Mouse (Mus musculus): ENCODE data around the gene Psap. TPM values are rescaled to one million over a fixed set of nuclear protein-coding genes. Genes with fewer than 3 reads are reported as not detected.

The Psap gene
- polyA plus RNA-seq, 1 experiment from 2014 or later, result 41.0 TPM

DNA sequence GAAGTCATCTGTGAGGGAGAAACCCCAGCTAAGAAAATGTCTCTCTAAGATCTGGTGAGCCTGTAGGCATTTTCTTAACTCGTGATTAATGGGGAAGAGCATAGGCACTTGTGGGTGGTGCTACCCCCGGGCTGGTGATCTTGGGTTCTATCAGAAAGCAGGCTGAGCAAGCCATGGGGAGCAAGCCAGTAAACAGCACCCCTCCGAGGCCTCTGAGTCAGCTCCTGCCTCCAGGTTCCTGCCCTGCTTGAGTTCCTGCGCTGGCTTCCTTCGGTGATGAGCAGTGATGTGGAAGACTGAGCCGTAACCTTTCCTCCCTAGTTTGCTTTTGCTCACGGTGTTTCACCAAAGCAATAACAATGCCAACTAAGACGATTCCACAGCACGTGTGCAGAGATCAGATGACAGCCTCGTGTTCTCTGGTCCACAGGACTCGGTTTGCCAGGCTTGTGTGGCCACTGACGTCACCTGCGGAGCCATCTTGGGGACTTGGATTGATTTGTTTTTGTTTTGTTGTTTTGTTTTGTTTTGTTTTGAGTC, 26.9 kb upstream of the Psap start:
- Histone ChIP-seq H3K27ac (no peak overlapping the region), H3K36me3 (no peaks in the 10 kb centered on the region), H3K27me3 (ENCODE audit: low read depth, poor library complexity, severe bottlenecking) (no peaks in the 10 kb centered on the region), H3K4me3 (no peak overlapping the region), H3K9me3 (replicated peaks) (no peaks in the 10 kb centered on the region), H3K4me1 (no peaks in the 10 kb centered on the region)
- WGBS, result 88% methylated on average over 13 of the region's 13 CpGs
- DNase-seq (ENCODE audit: low spot score), result no peak

GRCm38 (mm10) chr10:60252187-60252586, 25.2 kb upstream of the Psap start:
- WGBS, result 79% methylated on average over 4 of the region's 4 CpGs
- DNase-seq (ENCODE audit: low spot score), result no peak
- no peaks in the 10 kb centered on the region for H3K36me3 ChIP-seq

GRCm38 (mm10) chr10:60252606-60253005, 24.8 kb upstream of the Psap start:
- no peak for DNase-seq (ENCODE audit: low spot score)
- Histone ChIP-seq H3K9me3 (replicated peaks) (no peaks in the 10 kb centered on the region), H3K4me1 (no peaks in the 10 kb centered on the region; the same call in 1 of the 2 replicates), H3K27ac (no peak overlapping the region), H3K4me3 (no peak overlapping the region), H3K27me3 (ENCODE audit: low read depth, poor library complexity, severe bottlenecking) (no peaks in the 10 kb centered on the region), H3K36me3 (no peaks in the 10 kb centered on the region)
- WGBS, result 80% methylated on average over 4 of the region's 4 CpGs

More at GRCm38 (mm10) chr10:60252187-60252586, 25.2 kb upstream of the Psap start:
- no peaks in the 10 kb centered on the region; the same call in 1 of the 2 replicates for H3K4me1 ChIP-seq
- H3K27me3 ChIP-seq (ENCODE audit: low read depth, poor library complexity, severe bottlenecking), result no peaks in the 10 kb centered on the region
- H3K9me3 ChIP-seq (replicated peaks), result no peaks in the 10 kb centered on the region
- H3K4me3 ChIP-seq, result no peak overlapping the region
- no peak overlapping the region for H3K27ac ChIP-seq

GRCm38 (mm10) chr10:60256088-60256487, 21.3 kb upstream of the Psap start:
- Histone ChIP-seq H3K9me3 (replicated peaks) (no peaks in the 10 kb centered on the region; the same call in 1 of the 2 replicates), H3K4me3 (no peak overlapping the region), H3K4me1 (no peaks in the 10 kb centered on the region; the same call in 1 of the 2 replicates), H3K27ac (no peak overlapping the region), H3K27me3 (ENCODE audit: low read depth, poor library complexity, severe bottlenecking) (no peaks in the 10 kb centered on the region), H3K36me3 (no peaks in the 10 kb centered on the region)
- 86% methylated on average over 6 of the region's 6 CpGs for WGBS
- no peak for DNase-seq (ENCODE audit: low spot score)

- no peaks in the 10 kb centered on the region; the same call in 1 of the 2 replicates for H3K9me3 ChIP-seq (replicated peaks)
- no peak for DNase-seq (ENCODE audit: low spot score)
- 61% methylated on average over 16 of the region's 16 CpGs for WGBS
- H3K27ac ChIP-seq, result no peak overlapping the region
- H3K36me3 ChIP-seq, result no peaks in the 10 kb centered on the region
- no peaks in the 10 kb centered on the region for H3K27me3 ChIP-seq (ENCODE audit: low read depth, poor library complexity, severe bottlenecking)
- peaks cover 1% of the 10 kb centered on the region; the same call in 1 of the 2 replicates for H3K4me1 ChIP-seq
- H3K4me3 ChIP-seq, result no peak overlapping the region
These were observed 20.1 kb upstream of the Psap start for GRCm38 (mm10) chr10:60257261-60257825.

DNA sequence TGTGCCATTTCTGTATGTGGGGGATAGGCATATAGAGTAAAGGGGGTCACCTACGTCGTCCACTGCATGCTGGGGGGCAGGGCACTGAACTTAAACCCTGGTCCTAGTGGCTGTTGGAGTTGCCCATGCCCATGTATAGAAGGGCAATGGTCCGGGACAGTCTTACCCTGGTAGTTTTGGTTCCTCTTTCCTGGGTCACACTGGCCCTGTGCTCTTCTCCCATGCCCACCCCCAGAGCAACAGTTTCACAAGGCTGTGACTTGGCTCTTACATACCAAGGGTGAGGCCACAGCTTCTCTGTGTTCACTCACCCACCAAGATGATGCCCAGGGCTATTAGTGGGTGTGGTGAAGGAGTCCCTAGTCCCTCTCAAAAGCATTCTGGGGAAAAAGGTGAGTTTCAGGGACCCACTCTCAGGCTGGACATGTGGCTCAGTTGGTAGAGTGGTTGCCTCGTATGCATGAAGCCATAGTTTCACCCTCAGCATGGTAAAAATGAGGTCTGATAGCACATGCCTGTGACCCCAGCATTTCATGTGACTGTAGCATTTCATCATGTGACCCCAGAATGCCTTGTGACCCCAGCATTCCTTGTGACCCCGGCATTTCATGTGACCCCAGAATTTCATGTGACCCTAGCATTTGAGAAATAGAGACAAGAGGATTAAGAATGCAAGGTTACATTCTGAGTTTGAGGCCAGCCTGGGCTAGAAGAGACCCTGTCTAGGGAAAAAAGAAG, 16.7 kb upstream of the Psap start:
- Histone ChIP-seq H3K9me3 (replicated peaks) (no peaks in the 10 kb centered on the region; the same call in 1 of the 2 replicates), H3K27ac (no peak overlapping the region), H3K4me3 (no peak overlapping the region), H3K27me3 (ENCODE audit: low read depth, poor library complexity, severe bottlenecking) (no peaks in the 10 kb centered on the region), H3K36me3 (no peaks in the 10 kb centered on the region), H3K4me1 (peaks cover 2% of the 10 kb centered on the region; the same call in 1 of the 2 replicates)
- 89% methylated on average over 5 of the region's 5 CpGs for WGBS
- no peak for DNase-seq (ENCODE audit: low spot score)

GRCm38 (mm10) chr10:60261530-60261929, 15.9 kb upstream of the Psap start:
- Histone ChIP-seq H3K4me1 (peaks cover 2% of the 10 kb centered on the region; the same call in 1 of the 2 replicates), H3K27me3 (ENCODE audit: low read depth, poor library complexity, severe bottlenecking) (no peaks in the 10 kb centered on the region), H3K36me3 (no peaks in the 10 kb centered on the region), H3K9me3 (replicated peaks) (no peaks in the 10 kb centered on the region; the same call in 1 of the 2 replicates), H3K4me3 (no peak overlapping the region), H3K27ac (peak overlapping the region; percentile 46; the same call in 1 of the 2 replicates)
- no peak for DNase-seq (ENCODE audit: low spot score)
- WGBS, result 39% methylated on average over 5 of the region's 5 CpGs

GRCm38 (mm10) chr10:60262386-60262785, 15.0 kb upstream of the Psap start:
- no peak overlapping the region for H3K27ac ChIP-seq
- no peak overlapping the region for H3K4me3 ChIP-seq
- no peaks in the 10 kb centered on the region for H3K27me3 ChIP-seq (ENCODE audit: low read depth, poor library complexity, severe bottlenecking)
- 0 out of 2 replicates have a peak, but pooled peaks cover 2% of the 10 kb centered on the region for H3K4me1 ChIP-seq
- H3K9me3 ChIP-seq (replicated peaks), result no peaks in the 10 kb centered on the region; the same call in 1 of the 2 replicates
- 79% methylated on average over 3 of the region's 3 CpGs for WGBS
- no peak for DNase-seq (ENCODE audit: low spot score)
- no peaks in the 10 kb centered on the region for H3K36me3 ChIP-seq

DNA sequence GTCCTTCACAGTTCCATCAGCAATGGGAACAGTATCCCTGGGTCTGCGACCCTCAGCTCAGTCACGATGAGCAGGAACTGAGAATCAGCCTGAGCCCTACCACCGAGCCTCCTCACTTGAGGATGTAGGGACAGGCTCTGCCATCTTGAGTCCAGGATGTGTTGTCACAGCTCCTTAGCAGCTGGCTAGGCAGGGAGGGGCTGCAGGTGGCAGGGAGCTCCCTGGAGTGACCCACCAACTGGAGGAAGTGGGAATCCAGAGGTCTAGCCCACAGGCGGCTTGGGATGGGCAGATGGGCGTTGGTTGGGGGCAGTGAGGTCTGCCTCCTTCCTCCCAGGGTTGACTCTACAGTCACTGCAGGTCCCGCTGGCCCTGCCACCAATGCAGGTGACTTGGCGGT, 14.1 kb upstream of the Psap start:
- Histone ChIP-seq H3K36me3 (no peaks in the 10 kb centered on the region), H3K4me3 (no peak overlapping the region), H3K27ac (peak overlapping the region; percentile 2; the same call in 1 of the 2 replicates), H3K9me3 (replicated peaks) (no peaks in the 10 kb centered on the region; the same call in 1 of the 2 replicates), H3K27me3 (ENCODE audit: low read depth, poor library complexity, severe bottlenecking) (no peaks in the 10 kb centered on the region), H3K4me1 (0 out of 2 replicates have a peak, but pooled peaks cover 2% of the 10 kb centered on the region)
- DNase-seq (ENCODE audit: low spot score), result no peak
- WGBS, result 75% methylated on average over 7 of the region's 7 CpGs

GRCm38 (mm10) chr10:60265252-60265651, 12.2 kb upstream of the Psap start:
- Histone ChIP-seq H3K9me3 (replicated peaks) (no peaks in the 10 kb centered on the region), H3K27ac (no peak overlapping the region), H3K36me3 (no peaks in the 10 kb centered on the region), H3K4me3 (no peak overlapping the region), H3K27me3 (ENCODE audit: low read depth, poor library complexity, severe bottlenecking) (no peaks in the 10 kb centered on the region), H3K4me1 (0 out of 2 replicates have a peak, but pooled peaks cover 9% of the 10 kb centered on the region)
- DNase-seq (ENCODE audit: low spot score), result no peak
- WGBS, result 88% methylated on average over 10 of the region's 10 CpGs

DNA sequence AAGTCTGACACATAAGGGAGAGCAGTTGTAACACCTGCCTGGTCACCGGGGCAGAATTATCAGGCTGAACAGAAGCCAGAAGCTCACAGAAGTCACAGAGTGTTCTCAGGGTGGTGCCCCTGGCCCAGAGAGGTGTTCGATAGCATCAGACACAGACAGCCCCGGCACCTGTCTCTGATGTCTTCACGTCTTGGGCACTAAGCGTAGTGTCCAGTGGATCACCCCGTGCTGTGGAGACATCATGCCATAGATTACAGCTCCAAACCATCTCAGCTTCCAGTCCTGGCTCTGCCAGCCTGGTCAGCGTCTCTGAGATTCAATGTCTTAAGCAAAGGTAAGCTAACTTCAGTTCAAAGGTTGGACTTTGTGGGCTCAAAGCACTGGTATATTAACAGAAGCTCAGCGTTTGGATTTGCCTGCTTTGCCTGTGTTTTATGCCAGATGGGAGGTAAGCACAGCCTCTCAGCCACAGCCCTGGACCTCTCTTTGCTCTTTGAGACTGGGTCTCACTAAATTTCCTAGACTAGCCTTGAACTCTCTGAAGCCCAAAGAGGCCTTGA, 10.5 kb upstream of the Psap start:
- no peak for DNase-seq (ENCODE audit: low spot score)
- H3K9me3 ChIP-seq (replicated peaks), result no peaks in the 10 kb centered on the region
- H3K4me1 ChIP-seq, result peaks cover 10% of the 10 kb centered on the region; the same call in 1 of the 2 replicates
- H3K27ac ChIP-seq, result no peak overlapping the region
- no peaks in the 10 kb centered on the region for H3K36me3 ChIP-seq
- no peaks in the 10 kb centered on the region for H3K27me3 ChIP-seq (ENCODE audit: low read depth, poor library complexity, severe bottlenecking)
- 87% methylated on average over 8 of the region's 8 CpGs for WGBS
- no peak overlapping the region for H3K4me3 ChIP-seq

DNA sequence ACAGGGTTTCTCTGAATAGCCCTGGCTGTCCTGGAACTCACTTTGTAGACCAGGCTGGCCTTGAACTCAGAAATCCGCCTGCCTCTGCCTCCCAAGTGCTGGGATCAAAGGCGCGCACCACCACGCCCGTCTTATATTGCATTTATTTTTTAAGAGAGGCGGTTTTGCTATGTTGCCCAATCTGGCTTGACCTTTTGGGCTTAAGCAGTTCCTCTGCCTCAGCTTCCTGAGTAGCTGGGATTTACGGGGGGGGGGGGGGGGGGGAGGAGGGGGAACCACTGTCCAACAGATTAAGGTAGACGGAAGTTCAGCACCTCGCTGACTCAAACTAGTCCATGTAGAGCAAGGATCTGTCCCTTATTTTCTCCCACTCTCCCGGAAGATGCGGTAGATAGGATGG, 8.7 kb upstream of the Psap start:
- Histone ChIP-seq H3K9me3 (replicated peaks) (no peaks in the 10 kb centered on the region), H3K4me3 (no peak overlapping the region), H3K36me3 (no peaks in the 10 kb centered on the region), H3K27ac (no peak overlapping the region), H3K4me1 (peaks cover 14% of the 10 kb centered on the region; the same call in 1 of the 2 replicates), H3K27me3 (ENCODE audit: low read depth, poor library complexity, severe bottlenecking) (no peaks in the 10 kb centered on the region)
- 86% methylated on average over 11 of the region's 11 CpGs for WGBS
- no peak for DNase-seq (ENCODE audit: low spot score)

Data from limb, embryonic 10.5 days (tissue).